Mouse (Mus musculus) Patski (cell line): ENCODE measurements around the gene Iffo1. TPM values are rescaled to one million over a fixed set of nuclear protein-coding genes. Genes with fewer than 3 reads are reported as not detected.

Experiments
- ATAC-seq: fragments of 100-300 bp; one replicate; pipeline ENCODE4 v1.8.0; 2021
- CTCF ChIA-PET: fragments of 350-600 bp; sonication (Branson Sonifier 250); formaldehyde crosslinking; loops from one replicate; lab custom pipeline; 2022; ENCODE audit warnings: inconsistent platforms; lab: Charles Lee
- POLR2A ChIA-PET: fragments of 350-600 bp; sonication (Branson Sonifier 250); formaldehyde crosslinking; loops from one replicate; lab custom pipeline; 2022; ENCODE audit warnings: antibody characterized with exemption, inconsistent platforms; lab: Charles Lee
- DNase-seq: peaks from one replicate; pipeline ENCODE4 v3.0.0-alpha.2; 2011; ENCODE audit warnings: low read depth, low spot score
- H3K27me3 ChIP-seq: fragments of 371-371 bp; one replicate; pipeline ENCODE4 v1.5.1; 2021
- CTCF ChIP-seq: fragments of 100-300 bp; IDR thresholded peaks from one replicate; pipeline ENCODE4 v1.5.1; 2021
- in situ Hi-C: fragments of 300-500 bp; cut with MboI; formaldehyde crosslinking; loops from 3 replicates; pipeline ENCODE4 v1.11.1; 2018; ENCODE audit warnings: low pct_unique_long_range_greater_than_20kb, mixed read lengths
- polyA plus RNA-seq: library from polyadenylated mRNA; unstranded; gene quantifications from one replicate; pipeline ENCODE4 v1.2.3, GENCODE M21; 2021

Gene Iffo1
- polyA plus RNA-seq, 1 experiment from 2014 or later, result 6.2 TPM

GRCm38 (mm10) chr6:125186203-125186602 is 41.2 kb downstream of the Iffo1 start:
- DNase-seq (no peak), ATAC-seq (no peak)
- no peaks in the 10 kb centered on the region for H3K27me3 ChIP-seq
- TF ChIP-seq CTCF, result no peak
- in situ Hi-C loops, result no loop called here
- POLR2A ChIA-PET, result interaction anchor here (1.6 kb wide), 1 partner anchor 12 kb away, joined by 5 read pairs; no protein-coding TSS in a partner anchor
- CTCF ChIA-PET, result interaction anchor here (1.3 to 1.5 kb wide), 2 partner anchors 18 to 32 kb away, joined by 3 to 4 read pairs; no protein-coding TSS in a partner anchor

- no peak for TF ChIP-seq CTCF
- no peak for DNase-seq
- POLR2A ChIA-PET, result interaction anchor here (0.8 to 1.6 kb wide), 2 partner anchors 24 to 30 kb away, joined by 3 to 6 read pairs; partner anchors contain the start of gene Gapdh
- H3K27me3 ChIP-seq, result no peaks in the 10 kb centered on the region
- ATAC-seq, result no peak
- in situ Hi-C loops, result no loop called here
- CTCF ChIA-PET, result no interaction called here
These were observed 45.8 kb downstream of the Iffo1 start for GRCm38 (mm10) chr6:125190816-125191215.

GRCm38 (mm10) chr6:125191332-125192015 is 46.4 kb downstream of the Iffo1 start, which contains the start of the genes Ncapd2 and Mrpl51:
Ncapd2 (minus strand) TSS chr6:125191701.
Mrpl51 (plus strand) TSS chr6:125191801.
- POLR2A ChIA-PET, result interaction anchor here (0.8 to 1.6 kb wide), 3 partner anchors 21 to 31 kb away, joined by 3 to 6 read pairs (median 5); partner anchors contain the start of gene Gapdh
- H3K27me3 ChIP-seq, result no peaks in the 10 kb centered on the region
- TF ChIP-seq CTCF, result no peak
- in situ Hi-C loops, result no loop called here
- DNase-seq, result peak; percentile 80
- ATAC-seq, result peak; percentile 99
- CTCF ChIA-PET, result no interaction called here

- in situ Hi-C loops, result no loop called here
- POLR2A ChIA-PET, result interaction anchor here (1.5 to 1.6 kb wide), 2 partner anchors 21 to 25 kb away, joined by 5 to 6 read pairs; partner anchors contain the start of gene Gapdh
- CTCF ChIA-PET, result no interaction called here
These were observed 47.1 kb downstream of the Iffo1 start for GRCm38 (mm10) chr6:125192016-125192714.

GRCm38 (mm10) chr6:125192841-125193240 is 47.8 kb downstream of the Iffo1 start:
- POLR2A ChIA-PET, result interaction anchor here (1.5 kb wide), 1 partner anchor 22 kb away, joined by 5 read pairs; no protein-coding TSS in a partner anchor
- TF ChIP-seq CTCF, result no peak
- H3K27me3 ChIP-seq, result no peaks in the 10 kb centered on the region
- in situ Hi-C loops, result no loop called here
- DNase-seq (no peak), ATAC-seq (no peak)
- CTCF ChIA-PET, result no interaction called here

More at GRCm38 (mm10) chr6:125192016-125192714, 47.1 kb downstream of the Iffo1 start:
- DNase-seq (no peak), ATAC-seq (peak; percentile 86)
- TF ChIP-seq CTCF, result no peak
- no peaks in the 10 kb centered on the region for H3K27me3 ChIP-seq

GRCm38 (mm10) chr6:125193390-125193789 is 48.3 kb downstream of the Iffo1 start:
- DNase-seq, result no peak
- H3K27me3 ChIP-seq, result no peaks in the 10 kb centered on the region
- ChIA-PET POLR2A (interaction anchor here (0.6 kb wide), 1 partner anchor 19 kb away, joined by 5 read pairs; no protein-coding TSS in a partner anchor), CTCF (interaction anchor here (0.9 kb wide), 1 partner anchor 36 kb away, joined by 3 read pairs; no protein-coding TSS in a partner anchor)
- in situ Hi-C loops, result no loop called here
- TF ChIP-seq CTCF, result no peak
- no peak for ATAC-seq

GRCm38 (mm10) chr6:125195541-125196075 is 50.6 kb downstream of the Iffo1 start:
- TF ChIP-seq CTCF, result no peak
- in situ Hi-C loops, result no loop called here
- ChIA-PET CTCF (interaction anchor here (3.1 kb wide), 1 partner anchor 76 kb away, joined by 8 read pairs; no protein-coding TSS in a partner anchor), POLR2A (no interaction called here)
- DNase-seq, result no peak
- no peak for ATAC-seq
- H3K27me3 ChIP-seq, result no peaks in the 10 kb centered on the region

- ChIA-PET CTCF (interaction anchor here (3.1 kb wide), 1 partner anchor 75 kb away, joined by 8 read pairs; no protein-coding TSS in a partner anchor), POLR2A (no interaction called here)
- DNase-seq (no peak), ATAC-seq (no peak)
- no peak for TF ChIP-seq CTCF
- in situ Hi-C loops, result no loop called here
- no peaks in the 10 kb centered on the region for H3K27me3 ChIP-seq
These were observed 51.3 kb downstream of the Iffo1 start for GRCm38 (mm10) chr6:125196301-125196700.

GRCm38 (mm10) chr6:125197166-125197565 is 52.1 kb downstream of the Iffo1 start:
- CTCF ChIA-PET, result interaction anchor here (3.1 kb wide), 1 partner anchor 74 kb away, joined by 8 read pairs; no protein-coding TSS in a partner anchor
- POLR2A ChIA-PET, result no interaction called here
- no peak for DNase-seq
- TF ChIP-seq CTCF, result no peak
- no peaks in the 10 kb centered on the region for H3K27me3 ChIP-seq
- in situ Hi-C loops, result no loop called here
- ATAC-seq, result no peak

GRCm38 (mm10) chr6:125210436-125210835 is 65.4 kb downstream of the Iffo1 start:
- ATAC-seq, result no peak
- POLR2A ChIA-PET, result no interaction called here
- in situ Hi-C loops, result no loop called here

More at GRCm38 (mm10) chr6:125210436-125210835, 65.4 kb downstream of the Iffo1 start:
- H3K27me3 ChIP-seq, result peaks cover 18% of the 10 kb centered on the region
- DNase-seq, result no peak
- peak; percentile 43 for TF ChIP-seq CTCF
- CTCF ChIA-PET, result interaction anchor here (1.3 kb wide), 1 partner anchor 61 kb away, joined by 3 read pairs; no protein-coding TSS in a partner anchor

Other genes starting within 250 kb of the Iffo1 start
- gene Lag3, start 233.5 kb upstream of the Iffo1 start, polyA plus RNA-seq, result 0.49 TPM
- 850 TPM for gene Ptms, start 225.1 kb upstream of the Iffo1 start, polyA plus RNA-seq
- 442 TPM for gene Mlf2, start 213.9 kb upstream of the Iffo1 start, polyA plus RNA-seq
- 153 TPM for gene Cops7a, start 179.7 kb upstream of the Iffo1 start, polyA plus RNA-seq
- 12.9 TPM for gene Pianp, start 148.5 kb upstream of the Iffo1 start, polyA plus RNA-seq
- gene Zfp384, start 136.1 kb upstream of the Iffo1 start, polyA plus RNA-seq, result 53.0 TPM
- gene Ing4, start 105.5 kb upstream of the Iffo1 start, polyA plus RNA-seq, result 77.6 TPM
- 9.7 TPM for gene Acrbp, start 95.6 kb upstream of the Iffo1 start, polyA plus RNA-seq
- not detected for gene Lpar5, start 77.3 kb upstream of the Iffo1 start, polyA plus RNA-seq
- gene Chd4, start 49.3 kb upstream of the Iffo1 start, polyA plus RNA-seq, result 198 TPM
- 65.0 TPM for gene Nop2, start 13.3 kb upstream of the Iffo1 start, polyA plus RNA-seq
- 889 TPM for gene Gapdh, start 21.2 kb downstream of the Iffo1 start, polyA plus RNA-seq
- gene Ncapd2, start 46.5 kb downstream of the Iffo1 start, polyA plus RNA-seq, result 73.8 TPM
- 175 TPM for gene Mrpl51, start 46.6 kb downstream of the Iffo1 start, polyA plus RNA-seq
- gene Vamp1, start 70.3 kb downstream of the Iffo1 start, polyA plus RNA-seq, result 7.5 TPM
- 18.2 TPM for gene Tapbpl, start 86.6 kb downstream of the Iffo1 start, polyA plus RNA-seq
- gene Cd27, start 91.8 kb downstream of the Iffo1 start, polyA plus RNA-seq, result 0.33 TPM
- not detected for gene Tuba3a, start 140.8 kb downstream of the Iffo1 start, polyA plus RNA-seq
- gene Ltbr, start 168.6 kb downstream of the Iffo1 start, polyA plus RNA-seq, result 164 TPM
- 1.8 TPM for gene Scnn1a, start 175.4 kb downstream of the Iffo1 start, polyA plus RNA-seq
- 190 TPM for gene Tnfrsf1a, start 204.1 kb downstream of the Iffo1 start, polyA plus RNA-seq
- gene Plekhg6, start 235.6 kb downstream of the Iffo1 start, polyA plus RNA-seq, result 0.49 TPM